Mouse (Mus musculus) MN1 (cell line): ENCODE results near the gene Lhx6.

Source experiments
- DNase-seq: peaks from one replicate; pipeline ENCODE4 v3.0.0-alpha.2; 2016; ENCODE audit warnings: low spot score

The Lhx6 gene

DNA sequence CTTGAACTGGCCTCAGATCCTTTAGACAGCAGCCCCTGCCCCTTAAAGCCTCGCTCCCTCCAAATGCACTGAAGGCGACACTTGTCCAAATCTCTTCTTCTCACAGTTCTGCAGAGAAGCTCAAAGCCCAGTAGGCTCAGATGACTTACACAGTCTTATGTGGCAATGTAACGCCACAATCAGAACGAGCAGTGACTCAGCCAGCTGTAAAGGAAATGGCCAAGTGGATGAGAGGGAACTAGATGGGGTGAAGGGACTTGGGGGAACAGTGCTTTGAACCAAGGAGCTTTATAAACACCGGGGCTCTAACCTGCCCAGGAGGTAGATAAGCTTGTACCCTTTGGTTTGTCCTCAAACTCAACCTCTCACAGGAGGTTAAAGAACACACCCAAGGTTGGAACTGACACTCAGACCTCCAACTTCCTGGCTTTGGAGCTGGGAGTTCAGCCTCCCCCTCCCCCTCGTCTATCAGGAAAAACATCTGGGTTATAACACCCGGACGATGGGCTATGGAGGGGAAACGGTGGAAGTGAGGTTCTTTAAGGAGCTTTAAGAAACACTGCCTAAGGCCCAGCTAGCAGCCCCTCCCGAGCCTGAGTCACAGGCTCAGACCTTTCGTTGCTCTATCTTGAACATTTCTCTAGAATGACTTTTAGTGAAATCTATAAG lies 69.7 kb downstream of the Lhx6 start:
- DNase-seq: no peak

- no peak for DNase-seq
Observed at GRCm38 (mm10) chr2:36034898-36035297, 70.3 kb downstream of the Lhx6 start.

DNA sequence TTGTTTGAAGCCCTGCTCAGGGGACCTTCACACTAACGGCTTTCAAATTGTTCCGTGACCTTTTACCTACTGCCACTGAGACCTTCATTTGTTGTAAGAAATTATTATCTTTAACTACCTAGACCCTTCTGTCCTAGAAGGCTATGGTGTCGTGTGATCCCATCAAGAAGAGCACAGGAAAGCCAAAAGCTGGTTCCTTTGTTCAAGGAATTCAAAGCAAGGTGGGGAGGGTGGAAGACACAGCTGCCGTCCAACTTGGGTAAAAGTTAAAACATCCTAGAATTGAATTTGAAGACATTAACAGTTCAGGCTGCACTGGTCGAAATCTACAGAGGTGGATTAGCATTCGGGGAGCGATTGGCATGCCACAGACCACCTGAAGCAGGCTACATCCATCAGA lies 71.2 kb downstream of the Lhx6 start:
- DNase-seq: no peak

DNA sequence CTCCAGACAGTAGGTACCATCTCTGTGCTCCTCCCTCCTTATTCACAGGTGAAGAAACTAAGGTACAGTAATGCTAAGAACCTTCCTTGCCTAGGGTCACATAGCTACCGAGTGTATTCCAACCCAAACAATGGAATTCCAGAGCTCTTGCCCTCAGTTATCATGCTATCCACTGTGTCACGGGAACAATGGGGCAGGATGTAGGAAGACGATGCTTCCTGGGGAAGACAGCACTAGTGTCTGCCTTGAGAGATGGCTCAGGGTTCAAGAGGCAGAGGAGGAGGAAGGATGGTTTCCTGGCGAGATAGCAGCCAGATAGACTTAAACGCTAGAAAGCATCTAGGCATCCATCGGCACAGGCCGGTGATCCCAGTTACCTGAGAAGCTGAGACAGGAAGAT lies 72.3 kb downstream of the Lhx6 start:
- DNase-seq: no peak
